Mouse (Mus musculus): ENCODE measurements around the gene Golim4. TPM values are rescaled to one million over a fixed set of nuclear protein-coding genes. Genes with fewer than 3 reads are reported as not detected.
"Not testable (repeated sequence)": the region's sequence is repeated elsewhere in the genome, so short reads cannot be mapped to it uniquely, and the experiment has no call there.

Golim4 gene
- 45.7 and 51.3 TPM in 2 replicates for total RNA-seq (2017)

DNA sequence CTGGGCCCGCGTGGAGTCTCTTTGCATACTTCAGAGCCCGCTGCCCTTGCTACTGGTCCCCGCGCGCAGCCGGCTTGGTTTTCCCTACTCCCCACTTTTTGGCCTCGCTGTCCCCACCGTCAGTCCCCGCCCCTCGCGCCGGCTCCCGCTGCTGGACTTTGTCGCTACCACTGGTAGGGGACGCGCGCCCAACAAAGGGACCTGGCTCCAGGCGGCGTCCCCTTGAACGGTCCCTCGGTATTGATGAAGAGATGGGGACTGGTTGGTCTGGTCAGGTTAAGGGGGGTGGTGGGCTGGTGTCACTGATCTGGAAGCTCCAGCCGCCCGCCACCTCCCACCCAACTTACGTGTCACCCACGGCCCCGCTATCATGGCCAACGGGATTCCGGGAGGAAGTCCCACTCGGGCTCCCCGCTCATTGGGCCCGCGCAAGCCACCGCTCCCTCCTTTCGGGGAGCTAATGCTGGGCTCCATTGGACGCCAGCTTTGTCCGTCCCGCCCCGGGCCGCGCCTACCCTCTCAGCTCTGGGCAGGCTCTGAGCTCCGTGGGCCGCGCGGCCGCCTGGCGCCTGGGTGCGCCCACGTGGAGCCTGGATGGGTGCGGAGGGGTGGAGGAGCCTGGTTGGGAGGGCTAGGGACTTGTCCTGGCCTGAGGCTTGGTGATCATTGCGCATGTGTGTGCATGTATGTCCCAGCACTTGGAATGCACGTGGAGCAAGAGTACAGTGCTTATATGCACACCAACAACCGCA, at the start of gene Golim4:
Gene Golim4 (minus strand): TSS at position 399 of the 752 bp plus-strand sequence.
- peak; percentile 92 for ATAC-seq (replicated peaks; ENCODE audit: low read depth, poor library complexity, severe bottlenecking)

DNA sequence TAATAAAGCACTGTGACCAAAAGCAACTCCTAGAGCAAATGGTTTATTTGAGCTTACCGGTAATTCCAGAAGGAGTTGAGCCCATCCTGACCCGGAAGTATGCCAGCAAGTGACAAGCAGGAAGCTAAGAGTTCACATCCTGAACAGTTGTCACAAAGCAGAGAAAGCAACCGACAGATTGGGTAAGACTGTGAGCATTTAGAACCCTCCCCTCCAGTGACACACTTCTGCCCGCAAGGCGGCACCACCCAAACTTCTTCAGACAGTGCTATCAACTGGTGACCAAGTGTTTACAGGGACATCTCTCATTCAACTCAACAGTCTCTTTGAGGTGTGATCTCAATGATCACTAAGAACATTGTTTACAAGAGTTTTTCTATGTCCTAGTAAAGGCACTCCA, 48.9 kb upstream of the Golim4 start:
- no peak for ATAC-seq (replicated peaks; ENCODE audit: low read depth, poor library complexity, severe bottlenecking)

DNA sequence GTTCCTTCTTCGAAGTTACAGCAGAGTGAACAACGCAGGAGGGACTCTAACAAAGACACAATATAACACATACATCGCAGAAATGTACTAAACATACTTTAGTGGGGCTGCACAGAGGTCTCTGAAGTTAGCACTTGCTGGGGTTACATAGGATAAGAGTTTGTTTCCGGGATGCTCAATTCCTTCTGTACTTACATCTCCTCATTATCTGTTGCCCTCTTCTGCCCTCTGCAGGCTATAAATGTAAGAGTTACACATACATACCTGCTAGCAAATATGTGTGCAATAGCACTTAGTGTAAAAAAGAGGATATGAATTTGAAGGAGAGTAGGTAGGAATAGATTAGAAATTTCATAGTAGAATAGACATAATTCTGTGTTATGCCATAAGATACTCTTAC, 44.4 kb upstream of the Golim4 start:
- peak; percentile 100 for ATAC-seq (replicated peaks; ENCODE audit: low read depth, poor library complexity, severe bottlenecking)

DNA sequence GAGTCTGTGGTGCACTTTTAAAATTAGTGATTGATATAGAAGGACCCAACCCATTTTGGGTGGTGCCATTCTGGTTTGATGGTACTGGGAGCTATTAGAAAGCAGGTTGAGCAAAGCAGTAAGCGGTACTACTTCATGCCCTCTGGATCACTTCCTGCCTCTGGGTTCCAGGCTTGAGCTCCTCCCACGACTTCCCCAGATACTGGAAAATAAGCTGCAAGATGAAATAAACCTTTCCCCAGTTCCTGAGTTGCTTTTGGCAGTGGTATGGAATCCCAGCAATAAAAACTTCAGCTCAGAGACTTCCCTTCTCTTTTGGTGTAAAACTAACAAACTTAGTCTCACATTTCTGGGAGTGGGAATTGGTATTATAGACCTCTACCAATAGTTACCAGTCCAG, 43.7 kb upstream of the Golim4 start:
- no peak for ATAC-seq (replicated peaks; ENCODE audit: low read depth, poor library complexity, severe bottlenecking)

DNA sequence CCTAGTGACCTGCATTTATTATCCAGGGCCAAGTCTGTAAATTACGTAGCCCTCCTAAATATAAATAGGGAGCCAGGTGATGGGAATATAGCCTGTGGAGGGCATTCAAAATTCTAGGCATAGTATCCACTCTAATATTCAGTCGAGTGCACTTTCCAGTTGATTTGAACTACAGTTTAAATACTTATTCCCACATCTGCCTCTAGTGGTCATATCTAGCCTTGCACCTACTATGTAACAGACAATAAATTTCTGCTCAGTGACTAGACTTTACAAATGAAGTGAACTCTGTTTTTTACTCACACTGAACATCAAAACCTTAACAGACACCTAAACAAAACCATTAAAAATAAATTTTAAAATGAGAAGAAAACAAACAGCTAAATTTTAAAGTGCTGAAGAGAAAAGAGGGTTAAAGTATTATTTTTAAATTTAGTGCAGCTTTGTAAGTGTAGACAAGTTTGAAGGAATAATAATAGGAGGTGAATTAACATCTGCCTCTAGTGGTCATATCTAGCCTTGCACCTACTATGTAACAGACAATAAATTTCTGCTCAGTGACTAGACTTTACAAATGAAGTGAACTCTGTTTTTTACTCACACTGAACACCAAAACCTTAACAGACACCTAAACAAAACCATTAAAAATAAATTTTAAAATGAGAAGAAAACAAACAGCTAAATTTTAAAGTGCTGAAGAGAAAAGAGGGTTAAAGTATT, 24.4 kb upstream of the Golim4 start:
- peak; percentile 97 for ATAC-seq (replicated peaks; ENCODE audit: low read depth, poor library complexity, severe bottlenecking)

DNA sequence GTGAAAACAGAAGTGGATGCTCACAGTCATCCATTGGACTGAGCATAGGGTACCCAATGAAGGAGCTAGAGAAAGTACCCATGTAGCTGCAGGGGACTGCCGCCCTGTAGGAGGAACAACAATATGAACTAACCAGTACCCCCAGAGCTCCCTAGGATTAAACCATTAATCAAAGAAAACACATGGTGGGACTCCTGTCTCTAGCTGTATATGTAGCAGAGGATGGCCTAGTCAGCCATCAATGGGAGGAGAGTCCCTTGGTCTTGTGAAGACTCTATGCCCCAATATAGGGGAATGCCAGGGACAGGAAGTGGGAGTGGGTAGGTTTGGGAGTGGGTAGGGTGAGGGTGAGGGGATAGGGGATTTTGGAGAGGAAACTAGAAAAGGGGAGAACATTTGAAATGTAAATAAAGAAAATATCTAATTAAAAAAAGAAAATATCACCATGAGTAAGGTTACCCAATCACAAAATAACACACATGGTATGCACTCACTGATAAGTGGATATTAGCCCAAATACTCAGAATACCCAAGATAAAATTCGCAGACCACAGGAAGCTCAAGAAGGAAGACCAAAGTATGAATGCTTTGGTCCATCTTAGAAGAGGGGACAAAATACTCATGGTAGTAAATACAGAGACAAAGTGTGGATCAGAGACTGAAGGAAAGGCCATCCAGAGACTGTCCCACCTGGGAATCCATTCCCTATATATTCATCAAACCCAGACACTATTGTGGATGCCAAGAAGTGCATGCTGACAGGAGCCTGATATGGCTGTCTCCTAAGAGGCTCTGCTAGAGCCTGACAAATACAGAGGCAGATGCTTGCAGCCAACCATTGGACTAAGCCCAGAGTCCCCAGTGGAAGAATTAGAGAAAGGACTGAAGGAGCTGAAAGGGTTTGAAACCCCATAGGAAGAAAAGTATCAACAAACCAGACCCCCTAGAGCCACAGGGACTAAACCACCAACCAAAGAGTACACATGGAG, 6.3 kb upstream of the Golim4 start:
- ATAC-seq (replicated peaks; ENCODE audit: low read depth, poor library complexity, severe bottlenecking): not testable (repeated sequence)

DNA sequence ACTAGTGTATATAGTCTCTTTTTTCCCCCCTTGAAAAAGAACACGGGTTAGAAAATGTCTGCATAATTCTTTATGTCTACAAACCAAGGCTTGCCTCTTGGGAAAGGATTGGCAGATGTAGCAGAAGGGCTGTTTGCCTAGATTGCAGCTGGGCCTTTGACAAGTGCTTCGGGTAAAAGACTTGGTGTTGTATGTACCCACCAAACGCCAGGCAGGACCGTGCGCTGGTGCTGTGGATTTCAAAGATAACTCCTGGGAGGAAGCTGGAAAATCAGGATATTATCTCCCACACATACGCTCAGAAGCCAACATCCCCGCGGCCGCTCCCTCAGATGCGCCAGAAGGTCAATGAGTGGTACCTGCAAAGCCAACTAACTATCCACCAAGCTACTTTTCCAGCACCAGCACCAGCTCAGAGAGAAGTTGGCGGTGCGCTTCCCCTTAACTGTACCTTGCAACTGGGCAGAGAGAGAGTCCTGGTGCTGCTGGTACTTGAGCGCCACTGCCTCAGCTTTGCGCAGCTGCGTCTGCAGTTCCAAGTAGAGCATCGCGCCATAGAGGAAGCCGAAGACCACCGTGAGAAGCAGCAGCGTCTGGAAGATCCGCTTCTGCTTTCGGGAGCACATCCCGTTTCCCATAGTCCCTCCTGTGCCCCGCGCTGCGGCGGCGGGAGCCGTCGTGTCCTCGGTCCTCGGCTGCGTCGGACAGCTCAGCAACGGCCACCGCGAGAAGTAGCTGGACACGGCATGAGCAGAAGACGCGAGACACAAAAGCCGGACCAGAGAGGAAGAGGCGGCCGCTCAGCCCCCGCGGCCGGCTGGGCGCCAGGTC, 873 bp downstream of the Golim4 start:
- peak; percentile 67 for ATAC-seq (replicated peaks; ENCODE audit: low read depth, poor library complexity, severe bottlenecking)

DNA sequence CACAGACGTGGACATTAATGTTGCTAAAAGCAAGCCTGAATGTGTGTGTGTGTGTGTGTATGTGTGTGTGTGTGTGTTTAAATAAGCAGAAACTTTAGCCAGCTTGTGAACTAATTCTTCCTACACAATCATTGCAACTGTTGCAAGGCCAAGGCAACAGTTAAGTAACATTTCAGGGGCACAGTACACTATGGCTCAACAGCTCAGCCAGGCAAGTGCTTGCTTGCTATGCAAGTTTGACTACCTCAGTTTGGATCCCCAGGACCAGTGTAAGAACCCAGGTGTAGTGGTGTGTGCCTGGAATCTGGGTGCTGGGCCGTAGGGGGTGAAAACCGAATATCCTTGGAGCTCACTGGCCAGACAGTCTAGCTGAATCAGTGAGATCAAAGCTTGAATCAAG, 2.6 kb downstream of the Golim4 start:
- ATAC-seq (replicated peaks; ENCODE audit: low read depth, poor library complexity, severe bottlenecking): no peak

DNA sequence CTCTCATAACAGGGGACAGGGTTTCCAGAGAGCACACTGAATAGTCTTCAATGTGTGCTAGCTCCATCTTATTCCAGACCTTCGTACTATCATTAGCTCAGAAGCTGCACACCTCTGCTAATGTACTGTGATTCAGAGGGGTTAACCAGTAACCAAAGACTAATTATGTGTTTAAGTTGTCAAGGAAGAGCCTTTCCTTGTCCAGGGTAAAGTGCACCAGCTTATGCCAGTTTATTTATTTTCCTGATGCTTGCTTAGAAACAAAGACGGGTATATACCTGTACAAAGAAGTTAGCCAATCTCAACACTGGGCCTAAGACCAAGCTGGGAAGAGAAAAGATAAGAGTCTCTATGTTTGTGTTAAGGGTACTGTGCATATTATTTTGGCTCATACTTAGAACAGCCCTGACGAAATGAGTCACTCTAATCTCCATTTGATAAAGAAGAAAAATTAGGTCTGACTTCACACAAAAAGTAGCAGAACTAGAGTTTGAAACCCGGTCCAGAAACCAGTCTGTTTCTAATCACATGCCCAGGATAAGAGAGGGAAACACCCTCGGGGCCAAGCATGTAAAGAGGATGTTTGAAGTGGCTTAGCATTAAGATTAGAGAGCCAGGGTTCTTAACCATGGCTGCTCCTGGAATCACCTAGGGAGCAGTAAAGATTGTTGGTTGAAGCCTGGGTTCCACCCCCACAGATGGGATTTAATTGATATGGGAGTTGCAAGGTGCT, 4.3 kb downstream of the Golim4 start:
- no peak for ATAC-seq (replicated peaks; ENCODE audit: low read depth, poor library complexity, severe bottlenecking)

DNA sequence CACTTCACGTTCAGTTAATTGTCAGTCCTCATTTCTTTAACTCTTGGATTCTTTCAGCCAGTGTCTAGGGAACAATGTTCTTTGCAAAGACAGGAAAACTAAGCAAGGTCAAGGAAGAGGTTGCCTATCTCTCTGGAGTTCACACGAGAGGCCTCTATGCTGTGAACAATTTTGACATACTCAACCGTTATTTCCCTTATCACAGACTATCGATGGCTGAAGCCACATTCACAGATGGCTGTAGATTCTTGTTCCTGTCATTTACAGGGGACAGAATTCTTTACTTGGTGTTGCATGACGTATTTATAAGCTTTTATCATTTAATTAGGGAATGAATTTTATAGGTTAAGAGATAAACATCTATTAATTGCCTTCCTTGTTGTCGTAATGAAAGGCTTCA, 5.9 kb downstream of the Golim4 start:
- ATAC-seq (replicated peaks; ENCODE audit: low read depth, poor library complexity, severe bottlenecking): no peak

DNA sequence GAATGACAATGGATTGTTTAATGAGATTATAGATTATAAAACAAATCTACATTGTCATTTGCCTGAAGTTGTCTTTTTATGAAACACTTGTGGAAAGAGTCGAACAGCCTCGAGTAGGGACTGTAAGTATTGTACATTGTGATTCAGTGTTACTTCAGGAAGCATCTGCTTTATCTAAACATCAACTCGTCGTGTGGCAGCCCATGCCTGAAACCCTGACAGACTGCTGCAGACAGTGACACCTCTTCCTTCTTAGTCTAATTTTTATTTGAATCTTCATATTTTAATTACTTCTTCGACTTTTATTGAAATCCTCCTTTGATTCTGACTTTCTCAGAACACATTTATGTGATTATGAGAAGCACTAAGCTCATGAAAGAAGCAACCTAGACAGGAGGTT, 7.4 kb downstream of the Golim4 start:
- ATAC-seq (replicated peaks; ENCODE audit: low read depth, poor library complexity, severe bottlenecking): peak; percentile 53; the same call in 1 of the 2 replicates

DNA sequence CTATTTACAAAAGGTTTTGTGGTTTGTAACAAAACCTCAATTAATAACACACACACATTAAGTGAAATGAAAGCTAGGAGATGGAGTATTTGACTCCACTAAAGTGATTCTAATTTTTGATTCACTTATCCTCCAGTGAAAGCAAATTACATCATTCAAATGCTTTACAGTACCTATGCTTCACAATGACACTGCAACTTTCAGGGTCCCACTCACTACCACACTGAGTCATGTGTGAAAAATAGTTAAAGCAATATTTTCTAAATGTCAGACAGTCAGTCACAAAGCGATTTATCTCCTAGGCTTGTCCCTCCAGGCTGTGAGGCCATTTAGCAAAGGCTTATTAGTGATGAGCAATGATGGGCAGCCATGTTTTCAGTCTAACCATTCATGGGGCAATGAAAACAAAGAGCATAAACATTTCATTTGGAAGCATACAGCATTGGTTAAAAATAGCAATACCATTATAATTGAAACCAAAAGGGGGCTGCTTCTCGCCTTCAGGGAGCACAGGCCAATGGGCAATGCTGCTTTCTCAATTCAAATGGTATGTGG, 8.1 kb downstream of the Golim4 start:
- no peak for ATAC-seq (replicated peaks; ENCODE audit: low read depth, poor library complexity, severe bottlenecking)

DNA sequence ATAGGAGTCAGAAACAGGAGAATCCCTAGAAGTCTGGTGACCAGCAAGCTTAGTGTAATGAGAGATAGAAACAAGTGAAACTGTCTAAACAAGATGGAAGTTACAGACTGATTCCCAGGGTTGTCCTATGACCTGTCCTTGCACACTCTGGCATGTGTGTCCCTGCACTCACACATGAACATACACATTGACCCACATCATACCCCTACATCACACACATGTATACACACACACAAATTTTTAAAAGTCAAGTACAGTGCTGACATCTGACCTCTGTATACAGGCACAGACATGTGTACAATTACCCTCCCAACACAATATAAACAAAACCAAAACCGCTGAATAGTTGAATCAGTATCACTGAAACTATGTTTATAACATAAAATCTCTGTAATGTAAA, 8.7 kb downstream of the Golim4 start:
- no peak for ATAC-seq (replicated peaks; ENCODE audit: low read depth, poor library complexity, severe bottlenecking)

DNA sequence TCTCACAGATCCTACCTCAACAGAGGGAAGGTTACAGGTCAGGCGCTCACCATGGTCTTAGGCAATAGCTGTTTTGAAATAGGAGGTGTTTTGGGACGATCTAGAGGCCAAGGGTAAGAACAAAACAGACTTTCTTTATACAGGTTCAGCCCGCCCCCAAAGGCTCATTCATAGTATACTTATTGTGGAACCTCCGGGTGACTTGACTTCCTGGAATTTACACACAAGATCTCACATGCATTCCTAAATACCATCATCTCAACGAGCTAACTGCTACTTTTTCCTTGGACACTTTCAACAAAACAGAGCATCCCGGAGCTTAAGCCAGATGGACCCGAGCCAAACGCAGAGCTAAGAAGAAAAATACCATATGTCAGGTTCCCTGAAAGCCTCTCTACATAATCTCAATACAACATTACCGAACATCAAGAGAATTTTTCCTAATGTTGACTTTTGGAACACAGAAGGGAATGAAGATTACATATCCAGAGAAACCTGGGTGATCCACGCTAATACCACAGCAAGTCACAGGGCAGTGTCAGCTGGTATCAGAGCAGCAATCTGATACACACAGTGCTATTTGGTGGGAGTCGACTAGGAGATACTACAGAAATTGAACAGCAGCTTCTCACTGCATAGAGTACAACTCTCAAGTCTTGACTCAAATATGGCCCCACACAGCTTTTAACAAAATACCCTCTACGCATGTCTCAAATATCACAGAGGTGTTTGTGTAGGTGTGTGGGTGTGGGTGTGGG, 14.3 kb downstream of the Golim4 start:
- ATAC-seq (replicated peaks; ENCODE audit: low read depth, poor library complexity, severe bottlenecking): no peak

DNA sequence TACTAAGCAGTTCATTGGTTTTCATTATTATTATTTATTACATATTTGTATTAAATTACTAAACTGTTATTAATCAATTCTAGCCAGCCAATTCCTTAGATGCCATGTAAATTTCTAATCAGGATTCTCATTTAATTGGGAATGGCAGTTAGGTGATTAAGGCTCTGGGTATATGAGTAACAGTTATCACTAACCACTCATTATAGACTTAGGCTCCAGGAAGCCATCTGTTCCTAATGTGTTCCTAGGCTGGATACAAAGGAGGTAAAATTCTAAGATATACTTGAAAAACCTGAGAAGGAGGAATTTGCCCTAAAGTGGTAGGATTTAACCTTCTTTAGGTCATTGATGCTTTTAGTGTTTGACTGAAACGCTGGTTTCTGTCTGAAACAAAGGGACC, 14.9 kb downstream of the Golim4 start:
- no peak for ATAC-seq (replicated peaks; ENCODE audit: low read depth, poor library complexity, severe bottlenecking)

DNA sequence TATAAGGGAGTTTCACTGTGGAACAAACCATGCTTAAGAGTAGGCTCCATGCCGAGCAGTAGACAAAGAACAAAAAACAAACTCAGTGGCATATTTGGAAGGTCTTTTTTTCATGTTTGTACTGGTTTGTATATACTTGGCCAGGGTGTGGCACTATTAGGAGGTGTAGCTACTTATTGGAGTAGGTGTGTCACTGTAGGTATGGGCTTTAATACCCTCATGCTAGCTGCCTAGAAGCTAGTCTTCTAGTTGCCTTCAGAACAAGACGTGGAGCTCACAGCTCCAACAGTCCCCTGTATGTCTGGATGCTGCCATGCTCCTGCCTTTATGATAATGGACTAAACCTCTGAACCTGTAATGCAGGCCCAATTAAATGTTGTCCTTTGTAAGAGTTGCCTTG, 20.6 kb downstream of the Golim4 start:
- ATAC-seq (replicated peaks; ENCODE audit: low read depth, poor library complexity, severe bottlenecking): no peak

DNA sequence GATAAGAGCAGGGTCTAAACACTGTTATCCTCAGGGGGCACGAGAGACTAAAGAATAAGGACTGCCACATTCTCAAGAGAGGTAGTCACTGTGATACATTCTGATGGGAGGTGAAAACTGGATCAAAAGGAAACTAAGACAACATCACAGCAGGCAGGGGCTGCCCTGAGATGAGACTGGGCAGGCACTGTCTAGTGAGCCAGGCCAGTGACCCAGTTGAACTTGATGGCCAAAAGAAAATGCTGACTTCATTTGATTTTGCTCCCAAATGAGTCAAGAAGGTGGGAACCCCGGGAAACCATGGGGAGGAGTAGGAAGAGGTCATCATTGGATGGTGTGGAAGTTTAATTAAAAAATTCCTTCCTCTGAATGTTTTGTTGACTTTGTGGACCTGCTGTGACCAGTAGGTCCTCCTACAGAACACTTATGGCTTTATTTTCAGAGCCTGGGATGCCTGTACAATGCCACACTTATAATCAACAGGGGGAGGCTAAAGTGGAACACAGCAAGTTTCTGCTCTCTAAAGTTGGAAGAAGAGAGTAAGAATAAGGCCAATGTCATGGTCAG, 26.0 kb downstream of the Golim4 start:
- no peak for ATAC-seq (replicated peaks; ENCODE audit: low read depth, poor library complexity, severe bottlenecking)

All from common myeloid progenitor, adult 5-6 weeks (primary cell).